Mouse (Mus musculus) stomach, embryonic 16.5 days (tissue): ENCODE measurements at regions not wholly inside any gene's neighbourhood (a gene's known extent, or its start where the extent isn't known, plus 50 kb on each side); places are given as distances from the start of the nearest gene placed in this dataset.

Source experiments
- ATAC-seq: fragments of 200-750 bp; cut with Nextera tagmentation; 2 replicates; pipeline ENCODE4 v1.8.0; 2017; ENCODE audit warnings: moderate number of reproducible peaks, moderate TSS enrichment; ENCODE audit not compliant: insufficient read depth, low FRiP score
- H3K27ac ChIP-seq: fragments of 300-500 bp; sonication (generic); 2 replicates; pipeline ENCODE4 v1.5.1; 2014; ENCODE audit warnings: low read length
- H3K27me3 ChIP-seq: fragments of 300-500 bp; sonication (generic); 2 replicates; pipeline ENCODE4 v1.6.1; 2014; ENCODE audit warnings: low read length, control low read depth, mixed read lengths; ENCODE audit not compliant: control insufficient read depth, insufficient read depth
- H3K36me3 ChIP-seq: fragments of 300-500 bp; sonication (generic); 2 replicates; pipeline ENCODE4 v1.6.1; 2014; ENCODE audit warnings: low read length; ENCODE audit not compliant: control insufficient read depth, insufficient read depth
- H3K4me1 ChIP-seq: fragments of 300-500 bp; sonication (generic); 2 replicates; pipeline ENCODE4 v1.6.1; 2014; ENCODE audit warnings: low read length, control low read depth, mixed read lengths; ENCODE audit not compliant: control insufficient read depth, insufficient read depth
- H3K4me2 ChIP-seq: fragments of 300-500 bp; sonication (generic); 2 replicates; pipeline ENCODE4 v1.6.1; 2014; ENCODE audit warnings: low read depth, low read length, mixed read lengths
- H3K4me3 ChIP-seq: fragments of 300-500 bp; sonication (generic); replicated peaks from 2 replicates; pipeline ENCODE4 v1.5.1; 2014; ENCODE audit warnings: mild to moderate bottlenecking, low read length
- H3K9ac ChIP-seq: fragments of 300-500 bp; sonication (generic); 2 replicates; pipeline ENCODE4 v1.6.1; 2014; ENCODE audit warnings: low read length
- H3K9me3 ChIP-seq: fragments of 300-500 bp; sonication (generic); replicated peaks from 2 replicates; pipeline ENCODE4 v1.6.1; 2016; ENCODE audit warnings: low read length, control low read depth; ENCODE audit not compliant: control insufficient read depth
- WGBS: fragments of 180-500 bp; shearing (Covaris S2); extraction: QIAGEN DNeasy Blood & Tissue Kit; methylation state at CpG from one replicate; pipeline ENCODE4 v1.1.7; 2014; 5-methylcytosine and 5-hydroxymethylcytosine counted together

DNA sequence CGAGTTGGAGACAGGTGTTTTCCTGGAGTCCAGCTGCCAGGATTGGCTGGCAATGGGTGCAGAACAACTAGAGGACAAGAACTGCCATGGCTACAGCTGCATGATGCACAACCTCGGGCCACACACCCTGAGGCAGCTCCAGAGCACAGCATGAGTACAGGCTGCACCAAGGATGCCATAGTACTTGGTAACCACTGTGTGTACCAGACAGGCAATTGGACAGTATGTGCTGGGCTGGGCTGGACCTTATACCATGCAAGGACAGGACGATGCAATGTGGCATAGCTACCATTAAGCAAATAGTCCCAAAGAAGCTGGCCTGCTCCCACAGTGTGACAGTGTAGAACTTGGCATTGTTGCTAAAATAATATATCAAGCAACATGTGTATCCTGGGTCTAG is 54.6 kb upstream of the Cp start:
- WGBS = 89% methylated on average over 3 of the region's 3 CpGs

DNA sequence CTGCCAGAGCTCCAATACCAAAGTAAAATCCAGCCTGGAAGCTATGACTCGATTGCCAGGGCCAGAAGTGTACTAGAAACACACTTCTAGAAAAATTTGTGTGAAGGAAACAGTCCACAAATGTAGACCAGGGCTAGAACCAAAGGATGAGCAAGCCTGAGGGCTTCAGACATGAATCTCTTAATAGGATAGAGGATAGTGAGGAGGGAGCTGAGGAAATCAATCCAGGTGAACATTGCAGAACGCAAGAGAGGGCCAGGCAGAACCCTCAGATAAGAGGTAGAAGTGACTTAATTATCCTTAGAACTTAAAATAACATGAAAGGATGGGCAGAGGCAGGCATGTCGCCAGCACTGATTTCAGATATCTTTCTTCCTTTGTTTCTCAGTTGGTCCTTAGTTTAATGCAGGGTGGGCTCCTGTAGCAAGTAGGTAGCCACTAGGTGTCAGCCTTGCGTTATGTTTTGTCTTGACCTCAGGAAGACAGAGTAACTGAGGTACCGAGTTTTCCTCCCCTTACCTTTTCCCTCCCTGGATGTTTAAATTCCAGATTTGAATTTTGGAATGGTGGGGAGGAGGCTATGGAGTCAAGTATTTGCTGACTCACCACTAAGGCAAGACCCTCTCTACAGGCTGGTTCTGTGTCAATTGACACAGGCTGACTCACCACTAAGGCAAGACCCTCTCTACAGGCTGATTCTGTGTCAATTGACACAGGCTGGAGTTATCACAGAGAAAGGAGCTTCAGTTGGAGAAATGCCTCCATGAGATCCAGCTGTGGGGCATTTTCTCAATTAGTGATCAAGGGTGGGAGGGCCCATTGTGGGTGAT is 52.2 kb upstream of the Cp start:
- Histone ChIP-seq H3K9me3 (no peaks in the 10 kb centered on the region), H3K4me1 (no peaks in the 10 kb centered on the region), H3K36me3 (peaks cover 5% of the 10 kb centered on the region; the same call in 1 of the 2 replicates), H3K9ac (no peak overlapping the region), H3K4me2 (no peak overlapping the region), H3K27me3 (no peaks in the 10 kb centered on the region), H3K4me3 (no peak overlapping the region), H3K27ac (no peak overlapping the region)
- 22% methylated on average over 5 of the region's 5 CpGs for WGBS
- ATAC-seq = peak; percentile 40; the same call in 1 of the 2 replicates

More for the DNA sequence above, 54.6 kb upstream of the Cp start:
- Histone ChIP-seq H3K4me2 (no peak overlapping the region), H3K4me1 (no peaks in the 10 kb centered on the region), H3K9ac (no peak overlapping the region), H3K36me3 (peaks cover 10% of the 10 kb centered on the region; the same call in 1 of the 2 replicates), H3K4me3 (no peak overlapping the region), H3K9me3 (no peaks in the 10 kb centered on the region), H3K27me3 (no peaks in the 10 kb centered on the region), H3K27ac (no peak overlapping the region)
- no peak for ATAC-seq
